Mouse (Mus musculus): ENCODE results near the gene Cep63.

DNA sequence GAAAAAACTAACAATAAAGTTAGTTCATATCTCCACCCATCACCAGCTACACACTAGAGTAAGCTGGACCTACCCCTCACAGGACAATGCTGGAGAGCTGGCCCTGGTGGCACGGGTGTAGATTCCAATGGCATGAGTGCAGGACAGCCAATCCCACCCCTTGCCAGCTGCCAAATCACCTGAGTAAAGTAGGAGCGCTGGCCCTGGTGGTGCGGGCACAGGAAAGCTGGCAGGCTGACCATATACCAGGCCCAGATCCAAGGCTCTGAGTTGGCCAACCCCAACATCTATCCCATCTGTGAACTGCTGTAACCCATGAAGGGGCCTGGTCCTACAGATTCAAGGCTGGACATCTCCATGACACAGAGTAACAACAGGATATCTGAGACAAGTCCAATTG, 17.1 kb downstream of the Cep63 start:
- TF ChIP-seq CTCF (IDR thresholded peaks at IDR 0.05; ENCODE audit: borderline replicate concordance, control insufficient read depth, extremely low read depth, insufficient read depth, low read length, poor library complexity) (no peak), POLR2A (IDR thresholded peaks at IDR 0.05; ENCODE audit: control insufficient read depth, extremely low read depth, insufficient read depth, low read length, poor library complexity) (no peak)
